Mouse (Mus musculus): Measurements from ENCODE around the gene Capn12.

DNA sequence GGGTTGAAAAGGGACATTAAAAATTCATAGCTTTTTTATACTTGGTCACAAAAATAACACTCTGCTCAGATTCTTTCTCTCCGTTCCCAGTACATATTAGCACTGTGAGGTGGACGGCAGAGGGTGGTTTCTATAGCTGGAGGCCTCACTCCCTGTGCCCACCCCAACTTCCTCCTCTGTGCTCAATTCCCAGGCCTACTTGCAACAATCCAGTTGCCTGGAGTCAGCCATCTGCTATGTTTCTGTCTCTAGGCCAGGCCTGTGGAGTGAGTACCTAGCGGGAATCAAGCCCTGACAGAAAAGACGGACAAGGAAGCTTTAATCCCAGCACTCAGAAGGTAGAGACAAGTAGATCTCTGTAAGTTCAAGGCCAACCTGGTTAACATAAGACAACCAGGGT is 41.4 kb downstream of the Capn12 start:
- TF ChIP-seq CTCF (conservative IDR thresholded peaks at IDR 0.05; ENCODE audit: low read length) (no peak), POU5F1 (IDR thresholded peaks at IDR 0.05; ENCODE audit: borderline replicate concordance, low read length) (no peak), NANOG (IDR thresholded peaks at IDR 0.05; ENCODE audit: borderline replicate concordance, low read length) (no peak)

Measured in E14TG2a.4 (cell line).